18 mouse cellular contexts compared by ENCODE assay signal in genomic region chr16:14439081-14439480, GRCm38 (mm10).
DNase-seq lines count a peak whose midpoint lies in the region; ATAC-seq and TF ChIP-seq lines count a peak whose summit lies in the region.
"Had no signal": no experiment of that assay in that cellular context is flagged by ENCODE, and none has a peak within 500 bp of the region (broad histone marks: within the 10 kb centered on the region; RNA-seq: fewer than 3 reads in every experiment).

No protein-coding gene starts in this region.

- no peak overlapping the region for H3K4me2 ChIP-seq in intestine, embryonic 14.5 days (ENCODE audit: low read length)
- H3K4me2 ChIP-seq in intestine, postnatal 0 days (replicated peaks; ENCODE audit: low read depth), result no peak overlapping the region
- no peak overlapping the region for H3K4me2 ChIP-seq in hindbrain, embryonic 12.5 days (replicated peaks)
- H3K4me2 ChIP-seq: heart, embryonic 13.5 days; limb, embryonic 13.5 days; lung, embryonic 15.5 days had no signal

- peak; percentile 41 for DNase-seq in intestine, embryonic 14.5 days (ENCODE audit: low spot score)
- peak; percentile 54 to 55 for DNase-seq in B cell, adult 2 months
- peak; percentile 18 to 42 for DNase-seq in spleen, adult 18-20 months
- DNase-seq: adrenal gland, postnatal 14 days; cerebellum, postnatal 14 days; gastrocnemius, postnatal 25 days; kidney, postnatal 10 days had no signal

- no peak overlapping the region for H3K27ac ChIP-seq in intestine, embryonic 14.5 days (ENCODE audit: low read depth)
- no peak overlapping the region for H3K27ac ChIP-seq in intestine, postnatal 0 days (ENCODE audit: low read depth, low read length)
- H3K27ac ChIP-seq in hindbrain, embryonic 12.5 days, result no peak overlapping the region
- H3K27ac ChIP-seq: heart, embryonic 13.5 days; hindbrain, embryonic 10.5 days; limb, embryonic 13.5 days; lung, embryonic 15.5 days; midbrain, embryonic 10.5 days had no signal

- no peaks in the 10 kb centered on the region; the same call in 1 of the 2 replicates for H3K4me1 ChIP-seq in intestine, embryonic 14.5 days (replicated peaks; ENCODE audit: control insufficient read depth, insufficient read depth, low read length)
- no peaks in the 10 kb centered on the region for H3K4me1 ChIP-seq in intestine, postnatal 0 days (replicated peaks; ENCODE audit: control insufficient read depth, insufficient read depth, low read length)
- no peaks in the 10 kb centered on the region for H3K4me1 ChIP-seq in hindbrain, embryonic 12.5 days
- H3K4me1 ChIP-seq: hindbrain, embryonic 10.5 days; lung, embryonic 15.5 days; midbrain, embryonic 10.5 days had no signal

- H3K4me3 ChIP-seq in intestine, embryonic 14.5 days (ENCODE audit: low read depth, low read length), result no peak overlapping the region
- no peak overlapping the region for H3K4me3 ChIP-seq in intestine, postnatal 0 days (ENCODE audit: low read depth, low read length)
- no peak overlapping the region for H3K4me3 ChIP-seq in hindbrain, embryonic 12.5 days
- H3K4me3 ChIP-seq: erythroblast, embryonic 14.5 days; heart, embryonic 13.5 days; hindbrain, embryonic 10.5 days; limb, embryonic 13.5 days; lung, embryonic 15.5 days; midbrain, embryonic 10.5 days had no signal

- H3K27me3 ChIP-seq in intestine, embryonic 14.5 days (replicated peaks; ENCODE audit: control insufficient read depth, insufficient read depth, low read length), result no peaks in the 10 kb centered on the region
- H3K27me3 ChIP-seq in intestine, postnatal 0 days (replicated peaks; ENCODE audit: control insufficient read depth, insufficient read depth, low read length), result no peaks in the 10 kb centered on the region
- no peaks in the 10 kb centered on the region for H3K27me3 ChIP-seq in hindbrain, embryonic 12.5 days
- H3K27me3 ChIP-seq: heart, embryonic 13.5 days; limb, embryonic 13.5 days; lung, embryonic 15.5 days had no signal

- TF ChIP-seq CTCF in intestine, postnatal 0 days (IDR thresholded peaks at IDR 0.05; ENCODE audit: low read depth), result no peak

- no peak overlapping the region for H3K9ac ChIP-seq in intestine, embryonic 14.5 days (ENCODE audit: low read length)
- no peak overlapping the region for H3K9ac ChIP-seq in intestine, postnatal 0 days (ENCODE audit: low read depth, low read length)
- no peak overlapping the region for H3K9ac ChIP-seq in hindbrain, embryonic 12.5 days
- H3K9ac ChIP-seq: heart, embryonic 13.5 days; limb, embryonic 13.5 days; lung, embryonic 15.5 days had no signal

- no peak for ATAC-seq in intestine, embryonic 14.5 days (replicated peaks; ENCODE audit: low FRiP score, low TSS enrichment, low read depth)
- no peak for ATAC-seq in intestine, postnatal 0 days
- ATAC-seq in hematopoietic stem cell, adult 5-6 weeks (replicated peaks in 1 of 2; ENCODE audit: insufficient read depth in 1 of 2, low FRiP score in 2 of 2, low TSS enrichment in 1 of 2, low read depth in 1 of 2, poor library complexity in 2 of 2, severe bottlenecking in 2 of 2), result peak; percentile 99
- no peak for ATAC-seq in hindbrain, embryonic 12.5 days (ENCODE audit: low FRiP score)
- ATAC-seq in erythroblast, adult 5-6 weeks (replicated peaks; ENCODE audit: low FRiP score, poor library complexity, severe bottlenecking), result no peak

- 93% methylated on average over 6 of the region's 6 CpGs for WGBS in intestine, embryonic 14.5 days
- WGBS in intestine, postnatal 0 days, result 85% methylated on average over 6 of the region's 6 CpGs
- whole genome bisulfite sequencing in hindbrain, embryonic 12.5 days, result 91% methylated on average over 6 of the region's 6 CpGs

- H3K36me3 ChIP-seq in intestine, embryonic 14.5 days (ENCODE audit: control insufficient read depth, insufficient read depth, low read length), result 0 out of 2 replicates have a peak, but pooled peaks cover 5% of the 10 kb centered on the region
- peaks cover 17% of the 10 kb centered on the region; the same call in 1 of the 2 replicates for H3K36me3 ChIP-seq in intestine, postnatal 0 days (ENCODE audit: control insufficient read depth, insufficient read depth)
- 0 out of 2 replicates have a peak, but pooled peaks cover 7% of the 10 kb centered on the region for H3K36me3 ChIP-seq in hindbrain, embryonic 12.5 days
- H3K36me3 ChIP-seq: heart, embryonic 13.5 days; lung, embryonic 15.5 days had no signal

- H3K9me3 ChIP-seq in intestine, embryonic 14.5 days (ENCODE audit: control insufficient read depth, low read length), result no peaks in the 10 kb centered on the region
- H3K9me3 ChIP-seq in intestine, postnatal 0 days (ENCODE audit: control insufficient read depth), result no peaks in the 10 kb centered on the region
- H3K9me3 ChIP-seq in hindbrain, embryonic 12.5 days (replicated peaks), result no peaks in the 10 kb centered on the region
- H3K9me3 ChIP-seq: G1E; heart, embryonic 13.5 days; hindbrain, embryonic 10.5 days; limb, embryonic 13.5 days; lung, embryonic 15.5 days; midbrain, embryonic 10.5 days had no signal

Comparison
In these comparisons a context has a peak if more than half of its experiments do, and no peak if none do; other contexts are left out.
1. ATAC-seq: peak in hematopoietic stem cell, adult 5-6 weeks (2 of 2); none in intestine, embryonic 14.5 days (single experiment), intestine, postnatal 0 days (single experiment), hindbrain, embryonic 12.5 days (single experiment) and erythroblast, adult 5-6 weeks (single experiment).
2. Peak in every context shown above with its lines, with median percentiles within 50 percentile points of each other: DNase-seq.